Mouse (Mus musculus) heart, embryonic 12.5 days (tissue): ENCODE measurements around the gene Tmem50a. TPM values are rescaled to one million over a fixed set of nuclear protein-coding genes. Genes with fewer than 3 reads are reported as not detected.
A peak's percentile ranks its signal among the peaks of the same experiment; 100 is the strongest.

Experiments used
- ATAC-seq: fragments of 200-750 bp; cut with Nextera tagmentation; 2 replicates; pipeline ENCODE4 v1.8.0; 2017; ENCODE audit warnings: moderate TSS enrichment, moderate library complexity; ENCODE audit not compliant: insufficient number of reproducible peaks, low FRiP score
- H3K27ac ChIP-seq: fragments of 300-500 bp; sonication (generic); 2 replicates; pipeline ENCODE4 v1.5.1; 2016; ENCODE audit warnings: mild to moderate bottlenecking, moderate library complexity; ENCODE audit not compliant: poor library complexity, severe bottlenecking
- H3K27me3 ChIP-seq: fragments of 300-500 bp; sonication (generic); replicated peaks from 2 replicates; pipeline ENCODE4 v1.6.1; 2016; ENCODE audit warnings: mild to moderate bottlenecking, moderate library complexity
- H3K36me3 ChIP-seq: fragments of 300-500 bp; sonication (generic); 2 replicates; pipeline ENCODE4 v1.6.1; 2016; ENCODE audit warnings: mild to moderate bottlenecking, moderate library complexity
- H3K4me1 ChIP-seq: fragments of 300-500 bp; sonication (generic); replicated peaks from 2 replicates; pipeline ENCODE4 v1.6.1; 2016; ENCODE audit warnings: mild to moderate bottlenecking
- H3K4me2 ChIP-seq: fragments of 300-500 bp; sonication (generic); 2 replicates; pipeline ENCODE4 v1.6.1; 2016; ENCODE audit warnings: mild to moderate bottlenecking, moderate library complexity
- H3K4me3 ChIP-seq: fragments of 300-500 bp; sonication (generic); 2 replicates; pipeline ENCODE4 v1.5.1; 2016; ENCODE audit warnings: mild to moderate bottlenecking
- H3K9ac ChIP-seq: fragments of 300-500 bp; sonication (generic); 2 replicates; pipeline ENCODE4 v1.6.1; 2016; ENCODE audit warnings: mild to moderate bottlenecking, moderate library complexity
- H3K9me3 ChIP-seq: fragments of 300-500 bp; sonication (generic); replicated peaks from 2 replicates; pipeline ENCODE4 v1.6.1; 2016; ENCODE audit warnings: mild to moderate bottlenecking, moderate library complexity
- WGBS: fragments of 180-500 bp; shearing (Covaris S2); methylation state at CpG from one replicate; pipeline ENCODE4 v1.1.7; 2016; 5-methylcytosine and 5-hydroxymethylcytosine counted together
- polyA plus RNA-seq: library from polyadenylated mRNA; unstranded; fragments of >200 nt; fragmentation: Nextera tagmentation; extraction: Ambion mirVana; gene quantifications from 2 replicates; pipeline ENCODE4 v1.2.1, GENCODE M21; 2016

The Tmem50a gene
- polyA plus RNA-seq, 1 experiment from 2014 or later: 145 TPM

- whole genome bisulfite sequencing: 85% methylated on average over 6 of the region's 6 CpGs
- H3K27ac ChIP-seq: no peak overlapping the region
These were observed 52.9 kb downstream of the Tmem50a start for GRCm38 (mm10) chr4:134861884-134862283.

DNA sequence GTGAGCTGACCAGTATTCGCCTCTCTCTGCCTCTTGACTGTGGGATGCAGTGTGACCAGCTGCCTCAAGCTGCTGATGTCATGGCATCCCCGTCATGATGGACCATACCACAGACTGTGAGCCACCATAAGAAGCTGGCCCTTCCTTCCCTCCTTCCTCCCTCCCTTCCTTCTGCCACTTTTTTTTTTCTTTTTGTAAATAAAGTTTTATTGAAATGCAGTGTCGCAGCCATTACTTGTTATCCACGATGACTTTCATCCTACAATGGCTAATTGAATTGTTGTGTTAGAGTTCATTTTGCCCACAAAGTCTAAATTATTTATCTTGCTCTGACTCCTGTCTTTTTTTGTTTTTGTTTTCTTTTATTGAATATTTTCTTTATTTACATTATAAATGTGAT lies 56.3 kb downstream of the Tmem50a start:
- WGBS: 88% methylated on average over 4 of the region's 4 CpGs
- no peak overlapping the region for H3K4me2 ChIP-seq
- no peaks in the 10 kb centered on the region for H3K36me3 ChIP-seq
- no peaks in the 10 kb centered on the region; the same call in 1 of the 2 replicates for H3K4me1 ChIP-seq
- H3K27me3 ChIP-seq: peaks cover 25% of the 10 kb centered on the region
- no peak for ATAC-seq
- no peaks in the 10 kb centered on the region for H3K9me3 ChIP-seq
- no peak overlapping the region for H3K9ac ChIP-seq
- no peak overlapping the region for H3K27ac ChIP-seq
- H3K4me3 ChIP-seq: no peak overlapping the region

More at GRCm38 (mm10) chr4:134861884-134862283, 52.9 kb downstream of the Tmem50a start:
- Histone ChIP-seq H3K4me2 (no peak overlapping the region), H3K9ac (no peak overlapping the region), H3K9me3 (no peaks in the 10 kb centered on the region), H3K4me3 (no peak overlapping the region), H3K36me3 (no peaks in the 10 kb centered on the region), H3K27me3 (peaks cover 4% of the 10 kb centered on the region; the same call in 1 of the 2 replicates), H3K4me1 (peaks cover 3% of the 10 kb centered on the region; the same call in 1 of the 2 replicates)
- no peak for ATAC-seq

GRCm38 (mm10) chr4:134856501-134856900 lies 58.3 kb downstream of the Tmem50a start:
- H3K27me3 ChIP-seq: peaks cover 25% of the 10 kb centered on the region
- H3K36me3 ChIP-seq: no peaks in the 10 kb centered on the region
- H3K27ac ChIP-seq: no peak overlapping the region
- no peak overlapping the region for H3K4me3 ChIP-seq
- no peak overlapping the region for H3K4me2 ChIP-seq
- ATAC-seq: no peak
- H3K9me3 ChIP-seq: no peaks in the 10 kb centered on the region
- H3K9ac ChIP-seq: no peak overlapping the region
- 31% methylated on average over 5 of the region's 5 CpGs for WGBS
- peaks cover 6% of the 10 kb centered on the region for H3K4me1 ChIP-seq

DNA sequence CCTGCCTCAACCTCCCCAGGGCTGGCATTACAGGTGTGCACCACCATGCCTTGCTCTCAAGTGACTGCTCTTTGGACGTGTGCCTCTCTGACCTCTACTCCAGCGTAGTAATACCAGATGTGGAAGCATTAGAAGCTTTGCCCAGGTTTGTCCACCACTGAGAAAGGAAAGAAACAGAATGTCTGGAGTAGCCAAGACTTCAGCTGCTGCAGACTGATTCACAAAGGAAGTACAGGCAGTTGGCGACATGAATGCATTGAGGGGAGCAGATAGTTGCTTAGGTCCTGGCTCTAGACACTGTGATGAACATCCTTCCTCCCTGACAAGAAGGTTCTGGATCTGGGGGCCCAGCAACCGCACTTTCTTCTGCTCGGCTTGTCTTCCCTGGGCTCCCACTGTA lies 58.8 kb downstream of the Tmem50a start:
- ATAC-seq: no peak
- no peak overlapping the region for H3K4me2 ChIP-seq
- no peak overlapping the region for H3K27ac ChIP-seq
- H3K27me3 ChIP-seq: peaks cover 25% of the 10 kb centered on the region
- no peaks in the 10 kb centered on the region for H3K9me3 ChIP-seq
- 39% methylated on average over 5 of the region's 5 CpGs for WGBS
- H3K36me3 ChIP-seq: no peaks in the 10 kb centered on the region
- no peak overlapping the region for H3K9ac ChIP-seq
- H3K4me3 ChIP-seq: no peak overlapping the region
- peaks cover 9% of the 10 kb centered on the region for H3K4me1 ChIP-seq

DNA sequence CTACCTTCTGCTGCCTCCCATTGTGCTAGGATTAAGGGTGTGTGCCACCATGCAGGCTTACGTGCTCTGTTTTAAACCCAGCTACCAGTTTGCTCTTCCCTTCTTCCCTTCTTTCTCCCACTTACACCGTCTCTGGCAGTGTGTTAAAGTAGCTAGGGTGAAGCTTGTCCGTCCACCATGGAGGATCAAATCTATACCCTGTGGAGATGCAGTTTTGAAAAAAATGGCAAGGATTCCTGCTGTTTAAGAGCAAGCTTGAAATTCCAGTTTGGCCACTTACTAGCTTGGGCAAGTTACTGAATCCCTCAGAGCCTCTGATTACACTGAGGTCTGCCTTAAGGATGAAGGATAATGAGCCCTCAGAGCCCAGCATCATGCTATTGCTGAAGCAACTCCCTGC lies 59.5 kb downstream of the Tmem50a start:
- H3K9ac ChIP-seq: no peak overlapping the region
- H3K27ac ChIP-seq: no peak overlapping the region
- 59% methylated on average over 3 of the region's 3 CpGs for WGBS
- peaks cover 9% of the 10 kb centered on the region for H3K4me1 ChIP-seq
- peaks cover 25% of the 10 kb centered on the region for H3K27me3 ChIP-seq
- ATAC-seq: no peak
- H3K36me3 ChIP-seq: no peaks in the 10 kb centered on the region
- H3K4me2 ChIP-seq: no peak overlapping the region
- H3K4me3 ChIP-seq: no peak overlapping the region
- H3K9me3 ChIP-seq: no peaks in the 10 kb centered on the region

DNA sequence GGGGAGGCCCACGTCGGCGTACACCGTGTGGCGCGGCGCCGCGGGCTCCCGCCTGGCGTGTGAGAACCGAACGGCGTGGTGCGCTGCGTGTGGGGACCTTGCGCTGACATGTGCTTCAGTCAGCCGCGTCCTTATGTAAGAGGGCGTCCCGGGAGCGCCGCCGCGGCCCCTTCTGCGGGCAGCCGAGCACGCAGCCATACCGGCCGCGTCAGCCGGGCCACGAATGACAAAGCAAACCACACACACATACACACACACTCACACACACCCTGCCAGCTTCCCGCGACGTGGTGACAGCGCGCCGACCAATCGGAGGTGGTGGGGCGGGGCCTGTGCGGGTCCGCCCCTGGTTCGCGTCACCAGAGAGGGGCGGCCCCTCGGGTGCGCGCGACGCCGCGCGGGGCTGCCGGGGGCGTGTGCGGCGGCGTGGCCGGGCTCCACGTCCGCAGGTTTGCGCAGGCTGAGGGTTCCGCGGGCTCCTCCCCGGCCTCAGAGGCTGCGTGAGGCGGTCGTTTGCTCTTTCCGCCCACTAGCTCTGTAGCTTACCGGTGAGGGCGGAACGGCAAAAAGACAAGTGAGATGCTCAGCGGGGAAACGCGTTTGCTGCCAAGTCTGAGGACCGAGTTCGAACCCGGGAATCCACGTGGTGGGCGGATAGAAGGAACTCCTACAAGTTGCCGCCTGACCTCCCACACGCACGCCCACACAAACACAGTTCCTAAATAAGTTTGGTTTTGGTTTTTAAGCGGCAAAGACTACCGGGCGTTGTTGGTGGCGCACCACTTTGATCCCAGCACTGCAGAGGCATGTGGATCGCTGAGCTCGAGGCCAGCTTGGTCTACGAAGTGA lies 61.0 kb downstream of the Tmem50a start:
- Histone ChIP-seq H3K9ac (peak overlapping the region; percentile 71), H3K36me3 (no peaks in the 10 kb centered on the region), H3K4me3 (peak overlapping the region; percentile 86), H3K4me2 (peak overlapping the region; percentile 86), H3K27ac (peak overlapping the region; percentile 73), H3K9me3 (no peaks in the 10 kb centered on the region), H3K27me3 (peaks cover 25% of the 10 kb centered on the region), H3K4me1 (peaks cover 9% of the 10 kb centered on the region)
- peak; percentile 95 for ATAC-seq
- 2% methylated on average over 91 of the region's 91 CpGs for WGBS

GRCm38 (mm10) chr4:134853259-134853636 lies 61.6 kb downstream of the Tmem50a start, which contains the start of gene Maco1:
Gene Maco1, minus strand, starts transcription at chr4:134853345.
- peak within 1 kb of the TSS; percentile 73 for H3K27ac ChIP-seq
- peak within 1 kb of the TSS; percentile 86 for H3K4me3 ChIP-seq
- H3K27me3 ChIP-seq: peaks cover 25% of the 10 kb centered on the region
- no peaks in the 10 kb centered on the region for H3K9me3 ChIP-seq
- peak within 1 kb of the TSS; percentile 96 for H3K9ac ChIP-seq
- H3K4me2 ChIP-seq: peak within 1 kb of the TSS; percentile 86
- peaks cover 10% of the 10 kb centered on the region for H3K4me1 ChIP-seq
- peak; percentile 97 for ATAC-seq
- no peaks in the 10 kb centered on the region for H3K36me3 ChIP-seq
- under 1% methylated on average over 38 of the region's 38 CpGs for WGBS

GRCm38 (mm10) chr4:134852438-134853255 lies 62.2 kb downstream of the Tmem50a start:
- ATAC-seq: peak; percentile 65
- peak overlapping the region; percentile 96 for H3K9ac ChIP-seq
- under 1% methylated on average over 103 of the region's 106 CpGs for WGBS
- H3K9me3 ChIP-seq: no peaks in the 10 kb centered on the region
- peak overlapping the region; percentile 52 for H3K27ac ChIP-seq
- peak overlapping the region; percentile 86 for H3K4me3 ChIP-seq
- H3K36me3 ChIP-seq: no peaks in the 10 kb centered on the region
- peaks cover 15% of the 10 kb centered on the region for H3K4me1 ChIP-seq
- H3K27me3 ChIP-seq: peaks cover 25% of the 10 kb centered on the region
- peak overlapping the region; percentile 86 for H3K4me2 ChIP-seq

DNA sequence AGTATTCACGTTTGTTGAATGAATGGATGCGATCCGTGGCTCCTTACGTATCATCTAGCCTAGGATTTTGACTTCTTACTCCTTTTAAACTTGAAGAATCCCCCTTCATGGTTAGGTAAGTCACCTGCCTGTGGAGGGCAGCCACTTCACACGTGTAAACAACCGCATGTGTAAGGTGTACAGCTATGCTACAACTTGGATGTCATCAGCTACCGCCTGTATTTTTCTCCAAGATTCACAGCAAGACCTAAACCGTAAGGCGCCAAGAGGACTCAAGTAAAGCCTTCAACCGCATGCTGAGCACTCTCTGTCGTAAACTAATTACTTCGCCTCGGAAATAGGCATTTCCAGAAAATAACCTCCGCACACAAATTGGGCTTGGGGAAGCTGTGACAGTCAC lies 62.9 kb downstream of the Tmem50a start:
- Histone ChIP-seq H3K9me3 (no peaks in the 10 kb centered on the region), H3K4me2 (peak overlapping the region; percentile 86), H3K9ac (peak overlapping the region; percentile 96), H3K27me3 (peaks cover 21% of the 10 kb centered on the region), H3K4me1 (peaks cover 20% of the 10 kb centered on the region), H3K36me3 (no peaks in the 10 kb centered on the region), H3K4me3 (peak overlapping the region; percentile 86), H3K27ac (no peak overlapping the region)
- WGBS: 21% methylated on average over 14 of the region's 14 CpGs
- ATAC-seq: no peak

DNA sequence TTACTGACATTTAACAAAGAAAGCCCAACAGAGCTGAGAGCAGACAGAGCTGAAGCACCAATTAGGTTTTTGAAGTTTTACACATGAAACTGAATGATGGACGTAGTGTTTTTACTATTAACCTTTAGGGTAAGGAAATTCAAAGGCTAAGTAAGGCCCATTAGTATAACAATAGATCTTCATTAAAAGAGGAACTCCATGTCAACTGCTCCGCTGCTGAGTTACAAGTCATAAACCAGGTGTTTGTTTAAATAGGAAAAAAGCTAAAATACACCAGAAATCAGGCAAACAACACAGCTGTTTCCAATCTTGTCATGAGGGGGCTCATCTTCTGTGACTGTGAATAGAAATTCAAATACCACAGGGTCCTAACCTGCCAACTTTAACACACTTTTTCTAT lies 63.6 kb downstream of the Tmem50a start:
- Histone ChIP-seq H3K9ac (no peak overlapping the region), H3K4me3 (no peak overlapping the region), H3K36me3 (no peaks in the 10 kb centered on the region), H3K27ac (no peak overlapping the region), H3K4me2 (no peak overlapping the region; the same call in 1 of the 2 replicates), H3K4me1 (peaks cover 25% of the 10 kb centered on the region), H3K9me3 (no peaks in the 10 kb centered on the region), H3K27me3 (peaks cover 15% of the 10 kb centered on the region)
- no peak for ATAC-seq
- 87% methylated on average over 2 of the region's 2 CpGs for WGBS

- Histone ChIP-seq H3K4me1 (peaks cover 32% of the 10 kb centered on the region), H3K9me3 (no peaks in the 10 kb centered on the region), H3K27ac (no peak overlapping the region), H3K36me3 (no peaks in the 10 kb centered on the region), H3K4me2 (no peak overlapping the region), H3K4me3 (no peak overlapping the region), H3K9ac (no peak overlapping the region), H3K27me3 (peaks cover 8% of the 10 kb centered on the region; the same call in 1 of the 2 replicates)
- WGBS: 84% methylated on average over 4 of the region's 4 CpGs
- ATAC-seq: no peak
These were observed 64.3 kb downstream of the Tmem50a start for GRCm38 (mm10) chr4:134850551-134850950.
